Comparison of ENCODE assay signal across 27 mouse cellular contexts in genomic region chr1:136447338-136447737, GRCm38 (mm10). TPM values are rescaled to one million over a fixed set of nuclear protein-coding genes. Genes with fewer than 3 reads are reported as not detected.
A peak's percentile ranks its signal among the peaks of the same experiment; 100 is the strongest.
DNase-seq lines count a peak whose midpoint lies in the region; ATAC-seq and TF ChIP-seq lines count a peak whose summit lies in the region.
"Had no signal": no experiment of that assay in that cellular context is flagged by ENCODE, and none has a peak within 500 bp of the region (broad histone marks: within the 10 kb centered on the region; RNA-seq: fewer than 3 reads in every experiment).

No protein-coding gene starts in this region.

- no peak overlapping the region for H3K27ac ChIP-seq in kidney, embryonic 14.5 days (ENCODE audit: low read depth, low read length)
- no peak overlapping the region for H3K27ac ChIP-seq in kidney, embryonic 15.5 days
- H3K27ac ChIP-seq in lung, postnatal 0 days (ENCODE audit: low read length): no peak overlapping the region
- H3K27ac ChIP-seq: embryonic facial prominence, embryonic 13.5 days; forebrain, embryonic 12.5 days; heart, embryonic 15.5 days; hindbrain, embryonic 13.5 days; limb, embryonic 10.5 days; limb, embryonic 15.5 days; midbrain, embryonic 12.5 days; neural tube, embryonic 12.5 days had no signal

- H3K9me3 ChIP-seq in kidney, embryonic 14.5 days (ENCODE audit: control insufficient read depth, low read length): no peaks in the 10 kb centered on the region
- H3K9me3 ChIP-seq in kidney, embryonic 15.5 days (replicated peaks): no peaks in the 10 kb centered on the region
- no peaks in the 10 kb centered on the region for H3K9me3 ChIP-seq in lung, postnatal 0 days (ENCODE audit: low read length)
- H3K9me3 ChIP-seq: embryonic facial prominence, embryonic 13.5 days; forebrain, embryonic 12.5 days; G1E; heart, embryonic 15.5 days; hindbrain, embryonic 13.5 days; limb, embryonic 10.5 days; limb, embryonic 15.5 days; midbrain, embryonic 12.5 days; neural tube, embryonic 12.5 days had no signal

- no peak overlapping the region for H3K4me2 ChIP-seq in kidney, embryonic 14.5 days (replicated peaks; ENCODE audit: low read depth, low read length)
- H3K4me2 ChIP-seq in kidney, embryonic 15.5 days: no peak overlapping the region
- no peak overlapping the region for H3K4me2 ChIP-seq in lung, postnatal 0 days (replicated peaks; ENCODE audit: low read depth, low read length)
- H3K4me2 ChIP-seq: embryonic facial prominence, embryonic 13.5 days; forebrain, embryonic 12.5 days; heart, embryonic 15.5 days; hindbrain, embryonic 13.5 days; limb, embryonic 15.5 days; midbrain, embryonic 12.5 days; neural tube, embryonic 12.5 days had no signal

- TF ChIP-seq EP300 in lung, postnatal 0 days (IDR thresholded peaks at IDR 0.05): no peak

- H3K4me3 ChIP-seq in kidney, embryonic 14.5 days (ENCODE audit: low read length): no peak overlapping the region
- H3K4me3 ChIP-seq in kidney, embryonic 15.5 days (replicated peaks): no peak overlapping the region
- H3K4me3 ChIP-seq in lung, postnatal 0 days (ENCODE audit: low read depth, low read length): no peak overlapping the region
- H3K4me3 ChIP-seq: embryonic facial prominence, embryonic 13.5 days; forebrain, embryonic 12.5 days; heart, embryonic 15.5 days; hindbrain, embryonic 13.5 days; limb, embryonic 10.5 days; limb, embryonic 15.5 days; midbrain, embryonic 12.5 days; myocyte; neural tube, embryonic 12.5 days had no signal

- no peak overlapping the region for H3K9ac ChIP-seq in kidney, embryonic 14.5 days (ENCODE audit: low read depth, low read length)
- no peak overlapping the region for H3K9ac ChIP-seq in kidney, embryonic 15.5 days
- no peak overlapping the region for H3K9ac ChIP-seq in lung, postnatal 0 days (replicated peaks; ENCODE audit: low read depth)
- H3K9ac ChIP-seq: embryonic facial prominence, embryonic 13.5 days; forebrain, embryonic 12.5 days; forebrain, postnatal 0 days; heart, embryonic 15.5 days; hindbrain, embryonic 13.5 days; limb, embryonic 15.5 days; midbrain, embryonic 12.5 days; neural tube, embryonic 12.5 days had no signal

- no peaks in the 10 kb centered on the region for H3K4me1 ChIP-seq in kidney, embryonic 14.5 days (ENCODE audit: control insufficient read depth, insufficient read depth, low read length)
- H3K4me1 ChIP-seq in kidney, embryonic 15.5 days: peaks cover 23% of the 10 kb centered on the region
- H3K4me1 ChIP-seq in lung, postnatal 0 days (ENCODE audit: insufficient read depth, low read depth, low read length): no peaks in the 10 kb centered on the region
- H3K4me1 ChIP-seq: forebrain, embryonic 12.5 days; heart, embryonic 15.5 days; hindbrain, embryonic 13.5 days; limb, embryonic 15.5 days; midbrain, embryonic 12.5 days; neural tube, embryonic 12.5 days had no signal

- peak; percentile 32 to 46 for DNase-seq in cerebellum, postnatal 10 days
- DNase-seq in cerebellum, adult 11 months: no peak
- DNase-seq in lung, postnatal 0 days (ENCODE audit: low spot score): peak; percentile 34
- DNase-seq in lung, adult 18-20 months: no peak
- peak; percentile 27 to 69 for DNase-seq in kidney, postnatal 36 days
- DNase-seq: cerebellum, adult 8-10 months; cerebellum, postnatal 36 days; forebrain, postnatal 0 days; gastrocnemius, postnatal 10 days; heart, postnatal 4 days; layer of hippocampus, adult 9-11 months; lung, postnatal 14 days; thymus, adult 2 months; thymus, postnatal 36 days had no signal

- no peaks in the 10 kb centered on the region for H3K27me3 ChIP-seq in kidney, embryonic 14.5 days (ENCODE audit: control insufficient read depth, insufficient read depth, low read length)
- no peaks in the 10 kb centered on the region for H3K27me3 ChIP-seq in kidney, embryonic 15.5 days
- H3K27me3 ChIP-seq in lung, postnatal 0 days (replicated peaks; ENCODE audit: insufficient read depth, low read length): no peaks in the 10 kb centered on the region
- H3K27me3 ChIP-seq: embryonic facial prominence, embryonic 13.5 days; forebrain, embryonic 12.5 days; heart, embryonic 15.5 days; hindbrain, embryonic 13.5 days; limb, embryonic 15.5 days; midbrain, embryonic 12.5 days; neural tube, embryonic 12.5 days had no signal

- no peaks in the 10 kb centered on the region for H3K36me3 ChIP-seq in kidney, embryonic 14.5 days (ENCODE audit: control insufficient read depth, insufficient read depth, low read length)
- no peaks in the 10 kb centered on the region for H3K36me3 ChIP-seq in kidney, embryonic 15.5 days
- no peaks in the 10 kb centered on the region for H3K36me3 ChIP-seq in lung, postnatal 0 days (ENCODE audit: insufficient read depth, low read length)
- H3K36me3 ChIP-seq: embryonic facial prominence, embryonic 13.5 days; forebrain, embryonic 12.5 days; G1E; heart, embryonic 15.5 days; hindbrain, embryonic 13.5 days; limb, embryonic 10.5 days; limb, embryonic 15.5 days; midbrain, embryonic 12.5 days; neural tube, embryonic 12.5 days had no signal

- no peak for TF ChIP-seq CTCF in lung, postnatal 0 days (IDR thresholded peaks at IDR 0.05)

- WGBS in kidney, embryonic 14.5 days: 55% methylated on average over 4 of the region's 4 CpGs
- 45% methylated on average over 4 of the region's 4 CpGs for whole genome bisulfite sequencing in kidney, embryonic 15.5 days
- 36% methylated on average over 4 of the region's 4 CpGs for WGBS in lung, postnatal 0 days

- ATAC-seq in kidney, embryonic 14.5 days (ENCODE audit: low FRiP score, low TSS enrichment): peak; percentile 50; the same call in 1 of the 2 replicates
- ATAC-seq in kidney, embryonic 15.5 days (replicated peaks; ENCODE audit: low FRiP score): no peak
- no peak; the same call in 1 of the 2 replicates for ATAC-seq in lung, postnatal 0 days
- no peak for ATAC-seq in erythroblast, adult 5-6 weeks (replicated peaks; ENCODE audit: low FRiP score, poor library complexity, severe bottlenecking)
- ATAC-seq: forebrain, postnatal 0 days had no signal

RNA-seq across cellular contexts. Expression of gene Kif14, which starts 18.8 kb away (rescaled TPM):
- polyA plus RNA-seq in kidney, embryonic 14.5 days (2014; fragmentation: Nextera tagmentation; extraction: Ambion mirVana): 4.6 and 11.6 TPM in 2 replicates
- polyA plus RNA-seq in kidney, embryonic 15.5 days (2015; fragmentation: Nextera tagmentation; extraction: Ambion mirVana): 5.0 and 5.5 TPM in 2 replicates
- polyA plus RNA-seq in lung, postnatal 0 days (2015; fragmentation: Nextera tagmentation; extraction: Ambion mirVana): 0.45 and 0.54 TPM in 2 replicates
- total RNA-seq in erythroblast, adult 5-6 weeks (2015; ENCODE audit: low replicate concordance): 5.8 and 20.1 TPM in 2 replicates
- 18.7 and 26.9 TPM in 2 replicates for total RNA-seq in erythroblast, adult 5-6 weeks (2017; ENCODE audit: low replicate concordance)

RNA-seq across cellular contexts. Expression of gene Ddx59, which starts 32.3 kb away (rescaled TPM):
- polyA plus RNA-seq in kidney, embryonic 14.5 days (2014; fragmentation: Nextera tagmentation; extraction: Ambion mirVana): 12.7 and 19.1 TPM in 2 replicates
- 15.7 and 16.0 TPM in 2 replicates for polyA plus RNA-seq in kidney, embryonic 15.5 days (2015; fragmentation: Nextera tagmentation; extraction: Ambion mirVana)
- polyA plus RNA-seq in lung, postnatal 0 days (2015; fragmentation: Nextera tagmentation; extraction: Ambion mirVana): 8.0 and 8.5 TPM in 2 replicates
- 0.58 and 10.7 TPM in 2 replicates for total RNA-seq in erythroblast, adult 5-6 weeks (2015; ENCODE audit: low replicate concordance)
- 3.9 and 6.7 TPM in 2 replicates for total RNA-seq in erythroblast, adult 5-6 weeks (2017; ENCODE audit: low replicate concordance)

Comparison
In these comparisons a context has a peak if more than half of its experiments do, and no peak if none do; other contexts are left out.
1. DNase-seq: peak in cerebellum, postnatal 10 days (2 of 2), lung, postnatal 0 days (single experiment) and kidney, postnatal 36 days (2 of 2); none in cerebellum, adult 11 months (single experiment) and lung, adult 18-20 months (0 of 2).